Mouse (Mus musculus) ES-Bruce4 (cell line): ENCODE data around the gene Hmgcs1.

Experiments
- CTCF ChIP-seq: IDR thresholded peaks from one replicate; pipeline ENCODE4 v1.8.1; 2011; ENCODE audit warnings: low read depth, low read length
- POLR2A ChIP-seq: IDR thresholded peaks from one replicate; pipeline ENCODE4 v1.8.1; 2011; ENCODE audit warnings: low read length; ENCODE audit not compliant: insufficient read depth

DNA sequence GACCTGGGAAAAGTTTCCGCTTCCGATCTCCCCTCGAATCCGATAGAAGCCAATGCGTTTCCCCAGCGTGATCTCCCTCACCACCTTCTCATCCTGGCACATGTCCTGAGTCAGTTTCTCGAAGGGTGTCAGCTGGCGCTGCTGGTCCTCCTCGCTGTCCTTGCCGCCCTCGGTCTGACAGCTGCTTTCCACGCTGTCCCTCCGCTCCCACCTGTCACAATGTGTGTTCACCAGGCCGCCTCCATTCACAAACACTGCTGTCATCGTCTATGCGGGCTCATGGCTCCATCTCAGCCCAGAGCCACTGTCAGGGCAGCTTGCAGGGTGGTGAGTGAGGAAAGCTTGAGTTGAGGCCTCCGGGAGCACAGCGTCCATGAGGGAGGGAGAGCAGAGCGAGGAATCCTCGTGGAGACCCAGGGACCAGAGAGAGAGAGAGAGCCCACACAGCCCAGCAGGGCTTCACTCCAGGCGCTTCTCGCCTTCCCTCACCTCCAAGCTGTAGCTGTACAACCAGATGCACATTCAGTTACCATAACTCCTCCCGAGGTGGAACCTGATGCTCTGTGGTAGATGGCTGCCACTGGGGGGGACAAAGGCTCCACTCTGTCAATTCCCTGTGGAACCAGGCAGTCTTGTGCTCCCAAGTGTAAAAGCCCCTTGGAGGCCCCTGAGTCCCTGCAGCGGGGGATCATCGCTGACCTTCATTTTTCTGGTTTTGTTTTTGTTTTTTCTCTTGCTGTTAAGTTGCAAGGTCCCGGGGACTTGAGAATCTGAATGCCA lies 37.6 kb downstream of the Hmgcs1 start:
- TF ChIP-seq CTCF (no peak), POLR2A (no peak)
